Mouse (Mus musculus) layer of hippocampus, postnatal 14 days (tissue): ENCODE results near the gene Crygc. TPM values are rescaled to one million over a fixed set of nuclear protein-coding genes. Genes with fewer than 3 reads are reported as not detected.
"Not testable (repeated sequence)": the region's sequence is repeated elsewhere in the genome, so short reads cannot be mapped to it uniquely, and the experiment has no call there.

ENCODE experiments used
- DNase-seq, 2 experiments: peaks; one replicate each; pipeline ENCODE4 v3.0.0; 2021 to 2022; ENCODE audit warnings: low spot score in 2 of 2, mixed read lengths in 1 of 2
- total RNA-seq, 2 experiments: library from RNA; stranded (reverse); gene quantifications; 2 replicates each; pipeline ENCODE4 v1.2.3; 2021

Gene Crygc
- total RNA-seq, 2 experiments from 2014 or later: not detected

DNA sequence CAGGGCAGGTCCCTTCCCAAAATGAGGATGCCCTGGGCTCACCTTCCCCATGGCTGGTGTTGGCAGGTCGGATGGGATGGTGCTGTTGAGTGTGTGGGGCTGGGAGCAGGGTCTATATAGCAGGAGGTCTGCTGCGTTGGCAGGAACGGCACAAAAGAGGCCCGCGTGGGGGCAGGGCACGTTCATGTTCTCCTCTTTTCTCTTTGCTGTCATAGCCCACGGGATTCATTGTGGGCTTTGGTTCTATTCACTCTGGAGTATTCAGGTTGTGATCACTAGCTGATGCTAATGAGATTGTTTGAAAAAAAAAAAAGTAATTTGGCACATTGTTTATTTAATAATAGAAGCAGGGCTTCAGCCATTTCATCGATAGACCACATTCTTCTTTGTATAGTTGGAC is 10.1 kb downstream of the Crygc start, which contains the start of gene Crygd:
Gene Crygd (minus strand): TSS at position 101 of the 400 bp plus-strand sequence.
- no peak for DNase-seq

GRCm38 (mm10) chr1:65052140-65052539 is 21.3 kb downstream of the Crygc start:
- no peak for DNase-seq

DNA sequence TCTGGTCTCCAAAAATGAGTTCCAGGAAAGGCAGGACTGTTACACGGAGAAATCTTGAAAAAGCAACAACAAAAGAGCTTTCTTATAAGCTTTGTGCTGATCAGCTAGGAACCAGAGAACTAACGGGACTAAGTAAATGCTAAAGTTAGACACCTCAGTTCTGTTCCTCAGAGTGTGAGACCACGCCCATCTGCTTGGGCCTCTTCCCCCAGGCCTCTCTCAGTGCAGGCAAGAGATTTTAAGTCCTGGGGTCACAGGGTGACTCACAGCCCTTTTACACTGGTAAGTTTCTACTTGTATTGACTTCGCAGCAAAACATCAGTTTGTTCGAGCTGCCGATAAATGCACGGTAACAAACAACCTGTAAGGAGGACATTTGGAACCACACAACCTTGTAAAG is 21.8 kb downstream of the Crygc start:
- no peak for DNase-seq

GRCm38 (mm10) chr1:65050952-65051351 is 22.5 kb downstream of the Crygc start, which contains the start of gene Cryge:
TSS of gene Cryge (minus strand) at chr1:65051149.
- not testable (repeated sequence) for DNase-seq

DNA sequence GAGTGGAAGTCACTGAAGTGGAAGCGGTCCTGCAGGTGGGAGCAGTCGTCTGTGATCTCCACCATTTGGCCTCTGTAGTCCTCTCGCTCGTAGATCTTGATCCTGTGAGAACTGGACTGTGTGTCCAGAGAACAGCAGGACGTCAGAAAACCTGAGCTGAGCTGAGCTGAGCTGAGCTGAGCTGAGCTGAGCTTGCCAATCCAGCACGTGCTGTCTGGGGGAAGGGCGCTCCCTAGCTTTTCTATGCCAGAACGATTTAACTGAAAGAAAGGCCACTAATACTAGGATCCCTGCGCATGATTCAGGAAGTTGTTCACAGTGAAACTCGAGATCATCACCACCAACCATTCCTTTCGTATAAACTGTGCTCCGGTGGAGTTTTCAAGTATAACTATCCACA is 24.7 kb downstream of the Crygc start:
- DNase-seq: peak; percentile 19 to 21

DNA sequence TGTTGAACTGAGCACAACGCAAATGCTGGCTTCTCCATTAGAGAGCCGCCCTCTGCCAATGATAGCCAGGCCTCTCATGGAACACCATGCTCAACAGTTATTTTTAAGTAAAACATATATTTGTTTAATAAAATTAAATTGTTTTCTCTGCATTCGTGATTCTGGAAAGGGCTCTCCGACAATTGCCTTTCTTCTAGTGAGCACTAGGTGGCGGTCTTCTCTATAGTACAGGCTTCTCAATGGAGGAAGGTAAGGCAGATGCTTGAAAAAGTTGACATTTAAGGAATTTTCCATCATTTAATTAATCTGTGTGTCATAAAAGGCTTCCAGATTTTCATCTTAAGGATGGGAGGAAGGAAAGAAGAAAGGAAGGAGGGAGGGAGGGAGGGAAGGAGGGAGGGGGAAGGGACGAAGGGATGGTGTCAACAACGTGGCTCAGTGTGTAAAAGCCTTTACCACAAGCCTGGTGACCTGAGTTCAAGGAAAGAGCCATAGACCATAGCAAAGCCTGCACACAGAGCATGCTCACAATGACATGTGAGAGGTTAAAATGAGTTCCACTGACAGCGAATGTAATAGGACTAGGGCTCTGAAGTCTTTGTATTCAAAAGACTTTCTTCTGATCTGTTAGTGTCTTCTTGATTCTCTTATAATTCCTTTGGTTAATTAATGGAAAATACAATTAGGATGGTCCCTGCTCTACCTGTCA is 26.9 kb downstream of the Crygc start:
- DNase-seq: peak; percentile 16 to 52

- no peak for DNase-seq
Measured at GRCm38 (mm10) chr1:65043433-65043832, 30.1 kb downstream of the Crygc start.

DNA sequence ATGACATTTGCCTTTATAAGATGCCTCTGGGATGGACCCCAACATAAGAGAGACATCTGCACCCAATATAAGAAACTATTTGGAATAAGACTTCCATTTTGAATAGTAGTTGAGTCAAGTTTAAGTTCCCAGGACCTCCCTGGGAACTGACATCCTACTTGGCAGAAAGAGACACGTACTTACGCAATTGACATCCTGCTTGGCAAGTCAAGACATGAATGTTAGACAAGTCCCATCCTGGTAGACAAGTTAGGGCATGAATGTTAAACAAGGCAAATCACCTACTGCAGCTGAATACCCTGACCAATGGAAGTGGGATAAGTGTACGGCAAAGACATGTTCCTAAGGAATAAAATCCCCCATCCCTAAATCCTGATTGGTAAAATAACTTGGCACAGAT is 31.7 kb downstream of the Crygc start:
- no peak for DNase-seq

- DNase-seq: no peak
Measured at GRCm38 (mm10) chr1:65040806-65041205, 32.7 kb downstream of the Crygc start.

DNA sequence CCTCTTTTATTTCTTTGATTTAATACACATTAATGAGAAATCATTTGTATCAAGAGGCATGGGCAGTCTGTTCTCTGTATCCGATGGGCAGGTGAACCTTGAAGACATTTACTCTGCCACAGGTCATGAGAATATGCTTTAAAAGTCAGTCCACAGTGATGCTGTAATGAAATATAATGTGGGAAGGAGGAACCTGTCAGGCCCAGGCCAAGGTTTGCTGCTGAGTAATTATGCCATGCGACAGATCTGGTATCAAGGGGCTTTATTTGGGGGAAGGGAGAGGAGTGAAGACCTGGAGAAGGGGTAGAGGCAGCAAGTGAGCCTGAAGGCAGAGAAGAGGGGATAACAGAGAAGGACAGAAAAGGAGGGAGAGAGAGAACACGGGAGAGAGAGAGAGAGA is 33.8 kb downstream of the Crygc start:
- DNase-seq: no peak

GRCm38 (mm10) chr1:65037542-65037941 is 35.9 kb downstream of the Crygc start:
- no peak for DNase-seq

GRCm38 (mm10) chr1:65035513-65035912 is 38.0 kb downstream of the Crygc start:
- no peak for DNase-seq

DNA sequence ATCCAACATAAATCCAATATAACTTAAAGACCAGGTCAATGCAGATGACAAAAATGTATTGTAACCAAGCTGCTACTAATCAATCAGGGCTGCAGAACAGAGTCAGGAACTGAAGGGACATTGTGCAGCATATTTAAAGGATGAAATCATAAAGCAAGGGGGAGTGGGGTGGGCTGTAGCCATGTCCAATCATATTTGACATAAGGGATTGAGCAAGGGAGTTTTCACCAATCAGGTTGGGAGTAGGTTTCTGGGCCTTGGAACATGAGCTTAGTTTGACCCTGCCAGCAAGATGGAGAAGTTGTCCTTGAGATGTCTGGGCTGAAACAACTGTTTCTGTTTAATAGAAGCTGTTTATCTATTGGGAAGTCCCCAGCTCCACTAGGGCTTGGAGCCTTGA is 40.8 kb downstream of the Crygc start, which contains the start of gene Akr1cl:
Gene Akr1cl (minus strand): TSS at position 119 of the 400 bp plus-strand sequence.
- DNase-seq: no peak

GRCm38 (mm10) chr1:65028206-65028605 is 45.3 kb downstream of the Crygc start:
- DNase-seq: no peak

Other genes with a start within 250 kb of the Crygc start
- 10 to 100 TPM; 25.0 to 29.3 TPM for gene Plekhm3, start 116.9 kb downstream of the Crygc start, total RNA-seq
- not detected for gene Akr1cl, start 40.9 kb downstream of the Crygc start, total RNA-seq
- gene Cryge, start 22.5 kb downstream of the Crygc start, total RNA-seq: not detected
- gene Crygd, start 10.2 kb downstream of the Crygc start, total RNA-seq: not detected
- gene Crygb, start 8.6 kb upstream of the Crygc start, total RNA-seq: not detected
- gene Cryga, start 29.7 kb upstream of the Crygc start, total RNA-seq: under 1 TPM in 1 of 2 experiments, not detected in 1; 0.65 TPM
- gene Gm28845, start 45.9 kb upstream of the Crygc start, total RNA-seq: 1 to 10 TPM in 1 of 2 experiments, under 1 TPM in 1; 0.60 to 1.3 TPM
- 10 to 100 TPM; 15.1 to 18.1 TPM for gene D630023F18Rik, start 49.5 kb upstream of the Crygc start, total RNA-seq
- gene Idh1, start 112.8 kb upstream of the Crygc start, total RNA-seq: 10 to 100 TPM; 96.3 to 98.4 TPM
- 10 to 100 TPM; 38.9 to 39.0 TPM for gene Pikfyve, start 113.0 kb upstream of the Crygc start, total RNA-seq
- gene Pth2r, start 208.4 kb upstream of the Crygc start, total RNA-seq: under 1 TPM; 0.74 to 0.79 TPM